Mouse (Mus musculus) brain, embryonic 14.5 days (tissue): ENCODE measurements around the gene Slc43a2.
"Not testable (repeated sequence)": the region's sequence is repeated elsewhere in the genome, so short reads cannot be mapped to it uniquely, and the experiment has no call there.

Experiments
- CTCF ChIP-seq: fragments of 200-500 bp; IDR thresholded peaks from 2 replicates; pipeline ENCODE4 v1.5.1; 2012; ENCODE audit warnings: inconsistent platforms, mild to moderate bottlenecking, moderate library complexity, borderline replicate concordance; ENCODE audit not compliant: insufficient read depth, insufficient read length; ENCODE audit errors: extremely low read depth
- POLR2A ChIP-seq: fragments of 200-500 bp; IDR thresholded peaks from 2 replicates; pipeline ENCODE4 v1.6.1; 2012; ENCODE audit warnings: mild to moderate bottlenecking, inconsistent platforms, borderline replicate concordance; ENCODE audit not compliant: poor library complexity, insufficient read depth, insufficient read length, severe bottlenecking; ENCODE audit errors: extremely low read depth

GRCm38 (mm10) chr11:75556006-75556405 lies 24.5 kb downstream of the Slc43a2 start:
- not testable (repeated sequence) for TF ChIP-seq CTCF, POLR2A
